Mouse (Mus musculus): ENCODE data around the gene Zbtb25. TPM values are rescaled to one million over a fixed set of nuclear protein-coding genes. Genes with fewer than 3 reads are reported as not detected.

Zbtb25 gene
- polyA plus RNA-seq (2015; fragmentation: Nextera tagmentation; extraction: Ambion mirVana): 4.3 and 4.4 TPM in 2 replicates

GRCm38 (mm10) chr12:76369206-76369977 is at the start of gene Zbtb25:
Gene Zbtb25 (minus strand): TSS chr12:76369602.
- WGBS (ENCODE audit: insufficient replicate concordance): 0% methylated on average over 54 of the region's 96 CpGs
- ATAC-seq (peak; percentile 86), DNase-seq (peak; percentile 91)
- TF ChIP-seq EP300 (IDR thresholded peaks at IDR 0.05; ENCODE audit: low read depth): no peak
- no peak for TF ChIP-seq CTCF (IDR thresholded peaks at IDR 0.05; ENCODE audit: low read depth)
- peak within 1 kb of the TSS; percentile 96 for H3K4me2 ChIP-seq (ENCODE audit: low read depth, low read length)
- peak within 1 kb of the TSS; percentile 98 for H3K9ac ChIP-seq (replicated peaks)
- H3K9me3 ChIP-seq (ENCODE audit: low read length): no peaks in the 10 kb centered on the region
- H3K36me3 ChIP-seq (replicated peaks; ENCODE audit: insufficient read depth, low read length): no peaks in the 10 kb centered on the region
- H3K27ac ChIP-seq (ENCODE audit: low read depth): peak within 1 kb of the TSS; percentile 100
- peaks cover 32% of the 10 kb centered on the region for H3K4me1 ChIP-seq (ENCODE audit: insufficient read depth)
- H3K27me3 ChIP-seq (ENCODE audit: insufficient read depth, low read length): no peaks in the 10 kb centered on the region
- peak within 1 kb of the TSS; percentile 95 for H3K4me3 ChIP-seq (ENCODE audit: low read depth, low read length)

- Histone ChIP-seq H3K27me3 (ENCODE audit: insufficient read depth, low read length) (peaks cover 12% of the 10 kb centered on the region), H3K36me3 (replicated peaks; ENCODE audit: insufficient read depth, low read length) (no peaks in the 10 kb centered on the region), H3K9me3 (ENCODE audit: low read length) (peaks cover 3% of the 10 kb centered on the region; the same call in 1 of the 2 replicates), H3K4me2 (ENCODE audit: low read depth, low read length) (no peak overlapping the region), H3K4me1 (ENCODE audit: insufficient read depth) (peaks cover 6% of the 10 kb centered on the region; the same call in 1 of the 2 replicates), H3K4me3 (ENCODE audit: low read depth, low read length) (no peak overlapping the region), H3K27ac (ENCODE audit: low read depth) (no peak overlapping the region), H3K9ac (replicated peaks) (no peak overlapping the region)
- no peak for TF ChIP-seq EP300 (IDR thresholded peaks at IDR 0.05; ENCODE audit: low read depth)
- TF ChIP-seq CTCF (IDR thresholded peaks at IDR 0.05; ENCODE audit: low read depth): peak; percentile 27
- DNase-seq (no peak), ATAC-seq (no peak)
- 85% methylated on average over 5 of the region's 5 CpGs for WGBS (ENCODE audit: insufficient replicate concordance)
These were observed 48.9 kb upstream of the Zbtb25 start for GRCm38 (mm10) chr12:76418346-76418745.

- ATAC-seq (peak; percentile 49), DNase-seq (peak; percentile 38)
- peak within 1 kb of the TSS; percentile 44 for H3K9ac ChIP-seq (replicated peaks)
- no peak within 1 kb of the TSS for H3K27ac ChIP-seq (ENCODE audit: low read depth)
- 4% methylated on average over 37 of the region's 37 CpGs for WGBS (ENCODE audit: insufficient replicate concordance)
- peaks cover 6% of the 10 kb centered on the region; the same call in 1 of the 2 replicates for H3K4me1 ChIP-seq (ENCODE audit: insufficient read depth)
- no peaks in the 10 kb centered on the region for H3K36me3 ChIP-seq (replicated peaks; ENCODE audit: insufficient read depth, low read length)
- H3K27me3 ChIP-seq (ENCODE audit: insufficient read depth, low read length): peaks cover 12% of the 10 kb centered on the region
- TF ChIP-seq EP300 (IDR thresholded peaks at IDR 0.05; ENCODE audit: low read depth) (no peak), CTCF (IDR thresholded peaks at IDR 0.05; ENCODE audit: low read depth) (no peak)
- H3K9me3 ChIP-seq (ENCODE audit: low read length): peaks cover 3% of the 10 kb centered on the region; the same call in 1 of the 2 replicates
- H3K4me3 ChIP-seq (ENCODE audit: low read depth, low read length): peak within 1 kb of the TSS; percentile 30
- peak within 1 kb of the TSS; percentile 68 for H3K4me2 ChIP-seq (ENCODE audit: low read depth, low read length)
These were observed 48.0 kb upstream of the Zbtb25 start, which contains the start of gene Ppp1r36 for GRCm38 (mm10) chr12:76417433-76417854. Gene Ppp1r36 (plus strand): TSS chr12:76417538.

- 62% methylated on average over 11 of the region's 12 CpGs for WGBS (ENCODE audit: insufficient replicate concordance)
- DNase-seq (no peak), ATAC-seq (no peak)
These were observed 46.1 kb upstream of the Zbtb25 start for GRCm38 (mm10) chr12:76415383-76416010.

GRCm38 (mm10) chr12:76409166-76409565 is 39.8 kb upstream of the Zbtb25 start:
- no peak for TF ChIP-seq EP300 (IDR thresholded peaks at IDR 0.05; ENCODE audit: low read depth)
- TF ChIP-seq CTCF (IDR thresholded peaks at IDR 0.05; ENCODE audit: low read depth): no peak

More at GRCm38 (mm10) chr12:76415383-76416010, 46.1 kb upstream of the Zbtb25 start:
- Histone ChIP-seq H3K27me3 (ENCODE audit: insufficient read depth, low read length) (peaks cover 12% of the 10 kb centered on the region), H3K4me1 (ENCODE audit: insufficient read depth) (peaks cover 6% of the 10 kb centered on the region; the same call in 1 of the 2 replicates), H3K9ac (replicated peaks) (no peak overlapping the region), H3K36me3 (replicated peaks; ENCODE audit: insufficient read depth, low read length) (no peaks in the 10 kb centered on the region), H3K4me3 (ENCODE audit: low read depth, low read length) (no peak overlapping the region), H3K4me2 (ENCODE audit: low read depth, low read length) (no peak overlapping the region), H3K27ac (ENCODE audit: low read depth) (no peak overlapping the region), H3K9me3 (ENCODE audit: low read length) (peaks cover 3% of the 10 kb centered on the region; the same call in 1 of the 2 replicates)
- no peak for TF ChIP-seq EP300 (IDR thresholded peaks at IDR 0.05; ENCODE audit: low read depth)
- TF ChIP-seq CTCF (IDR thresholded peaks at IDR 0.05; ENCODE audit: low read depth): no peak

DNA sequence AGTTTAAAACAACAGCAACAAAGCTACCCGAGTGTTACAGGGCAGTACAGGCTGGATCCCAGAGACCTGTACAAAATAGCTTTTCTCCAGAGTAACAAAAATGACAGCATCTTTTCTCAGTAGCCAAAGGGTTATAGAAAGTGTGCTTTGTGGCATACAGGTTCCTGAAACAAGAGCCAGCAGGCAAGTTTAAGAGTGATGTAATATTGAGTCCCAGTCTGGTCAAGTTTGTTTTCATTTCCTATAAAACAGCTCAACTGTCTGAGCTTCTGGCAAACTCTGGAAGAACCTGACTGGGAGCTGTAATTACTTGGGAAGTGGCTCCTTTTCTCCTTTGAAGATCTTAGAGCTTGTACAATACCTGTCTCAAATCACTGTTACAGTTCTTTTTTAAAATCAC is 37.8 kb upstream of the Zbtb25 start:
- Histone ChIP-seq H3K36me3 (replicated peaks; ENCODE audit: insufficient read depth, low read length) (no peaks in the 10 kb centered on the region), H3K9me3 (ENCODE audit: low read length) (no peaks in the 10 kb centered on the region), H3K4me2 (ENCODE audit: low read depth, low read length) (no peak overlapping the region), H3K9ac (replicated peaks) (no peak overlapping the region), H3K4me3 (ENCODE audit: low read depth, low read length) (no peak overlapping the region), H3K4me1 (ENCODE audit: insufficient read depth) (peaks cover 25% of the 10 kb centered on the region), H3K27me3 (ENCODE audit: insufficient read depth, low read length) (peaks cover 33% of the 10 kb centered on the region), H3K27ac (ENCODE audit: low read depth) (no peak overlapping the region)
- no peak for ATAC-seq
- no peak for TF ChIP-seq CTCF (IDR thresholded peaks at IDR 0.05; ENCODE audit: low read depth)
- TF ChIP-seq EP300 (IDR thresholded peaks at IDR 0.05; ENCODE audit: low read depth): no peak
- 53% methylated on average over 1 of the region's 1 CpGs for WGBS (ENCODE audit: insufficient replicate concordance)
- DNase-seq: no peak

More at GRCm38 (mm10) chr12:76409166-76409565, 39.8 kb upstream of the Zbtb25 start:
- Histone ChIP-seq H3K27ac (ENCODE audit: low read depth) (no peak overlapping the region), H3K36me3 (replicated peaks; ENCODE audit: insufficient read depth, low read length) (no peaks in the 10 kb centered on the region), H3K4me3 (ENCODE audit: low read depth, low read length) (no peak overlapping the region), H3K27me3 (ENCODE audit: insufficient read depth, low read length) (peaks cover 33% of the 10 kb centered on the region), H3K9me3 (ENCODE audit: low read length) (no peaks in the 10 kb centered on the region), H3K4me2 (ENCODE audit: low read depth, low read length) (no peak overlapping the region), H3K9ac (replicated peaks) (no peak overlapping the region), H3K4me1 (ENCODE audit: insufficient read depth) (peaks cover 19% of the 10 kb centered on the region)
- no peak for ATAC-seq
- 52% methylated on average over 4 of the region's 4 CpGs for WGBS (ENCODE audit: insufficient replicate concordance)
- DNase-seq: no peak
